Mouse (Mus musculus) layer of hippocampus, adult 9-10 months (tissue): Measurements from ENCODE around the gene Zfp667.
"Not testable (repeated sequence)": the region's sequence is repeated elsewhere in the genome, so short reads cannot be mapped to it uniquely, and the experiment has no call there.

Experiments used
- DNase-seq: peaks from one replicate; pipeline ENCODE4 v3.0.0; 2022; ENCODE audit warnings: low spot score

Zfp667 gene

GRCm38 (mm10) chr7:6285842-6286705 lies at the start of gene Zfp667:
TSS of gene Zfp667 (plus strand) at chr7:6286579.
- DNase-seq: peak; percentile 86

GRCm38 (mm10) chr7:6239787-6240186 lies 46.6 kb upstream of the Zfp667 start:
- no peak for DNase-seq

- not testable (repeated sequence) for DNase-seq
Observed at GRCm38 (mm10) chr7:6240841-6241425, 45.4 kb upstream of the Zfp667 start.

DNA sequence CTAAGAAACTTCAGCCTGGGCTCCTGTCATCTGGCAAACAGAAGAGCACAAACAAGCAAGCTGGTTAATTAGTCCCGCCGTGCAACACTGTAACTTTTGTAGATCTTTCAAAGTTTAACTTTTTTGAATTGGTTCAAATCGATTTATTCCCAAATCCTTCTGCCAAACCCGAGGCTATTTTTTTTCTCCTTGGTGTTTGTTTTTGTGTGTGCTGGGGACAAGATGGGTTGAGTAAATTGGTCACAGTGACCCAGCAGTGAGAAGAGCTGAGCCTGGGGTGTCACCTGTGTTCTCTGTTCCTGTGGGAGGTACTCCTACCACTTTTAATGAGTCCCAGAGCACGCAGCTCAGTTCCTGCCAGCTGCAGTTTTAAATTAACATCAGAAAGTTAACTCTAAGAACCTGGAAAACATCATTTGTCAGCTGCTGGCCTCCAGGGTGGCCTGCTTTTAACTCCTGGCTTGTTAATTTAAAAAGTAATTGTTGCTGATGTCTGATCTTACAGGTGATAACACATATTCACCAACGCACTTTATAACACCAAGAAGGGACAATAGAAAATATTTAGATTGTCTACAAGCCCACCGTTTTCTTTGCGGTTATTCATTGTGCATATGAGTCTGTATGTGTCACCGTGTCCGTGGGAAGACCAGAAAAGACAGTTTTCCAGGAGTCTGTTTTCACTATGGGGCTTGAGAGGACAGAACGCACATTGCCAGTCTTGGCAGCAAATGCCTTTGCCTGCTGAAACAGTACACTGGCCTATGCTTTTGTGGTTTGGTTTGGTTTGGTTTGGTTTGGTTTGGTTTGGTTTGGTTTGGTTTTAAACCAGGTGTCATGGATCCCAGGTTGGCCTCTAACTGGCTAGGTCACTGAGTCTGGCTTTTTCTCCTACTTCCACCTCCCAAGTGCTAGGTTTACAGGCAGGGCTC lies 41.8 kb upstream of the Zfp667 start:
- no peak for DNase-seq

GRCm38 (mm10) chr7:6252410-6252809 lies 34.0 kb upstream of the Zfp667 start, which contains the start of gene Epp13:
TSS of gene Epp13 (plus strand) at chr7:6252710.
- DNase-seq: no peak

GRCm38 (mm10) chr7:6254451-6254850 lies 31.9 kb upstream of the Zfp667 start:
- DNase-seq: no peak

GRCm38 (mm10) chr7:6257386-6257785 lies 29.0 kb upstream of the Zfp667 start:
- no peak for DNase-seq

DNA sequence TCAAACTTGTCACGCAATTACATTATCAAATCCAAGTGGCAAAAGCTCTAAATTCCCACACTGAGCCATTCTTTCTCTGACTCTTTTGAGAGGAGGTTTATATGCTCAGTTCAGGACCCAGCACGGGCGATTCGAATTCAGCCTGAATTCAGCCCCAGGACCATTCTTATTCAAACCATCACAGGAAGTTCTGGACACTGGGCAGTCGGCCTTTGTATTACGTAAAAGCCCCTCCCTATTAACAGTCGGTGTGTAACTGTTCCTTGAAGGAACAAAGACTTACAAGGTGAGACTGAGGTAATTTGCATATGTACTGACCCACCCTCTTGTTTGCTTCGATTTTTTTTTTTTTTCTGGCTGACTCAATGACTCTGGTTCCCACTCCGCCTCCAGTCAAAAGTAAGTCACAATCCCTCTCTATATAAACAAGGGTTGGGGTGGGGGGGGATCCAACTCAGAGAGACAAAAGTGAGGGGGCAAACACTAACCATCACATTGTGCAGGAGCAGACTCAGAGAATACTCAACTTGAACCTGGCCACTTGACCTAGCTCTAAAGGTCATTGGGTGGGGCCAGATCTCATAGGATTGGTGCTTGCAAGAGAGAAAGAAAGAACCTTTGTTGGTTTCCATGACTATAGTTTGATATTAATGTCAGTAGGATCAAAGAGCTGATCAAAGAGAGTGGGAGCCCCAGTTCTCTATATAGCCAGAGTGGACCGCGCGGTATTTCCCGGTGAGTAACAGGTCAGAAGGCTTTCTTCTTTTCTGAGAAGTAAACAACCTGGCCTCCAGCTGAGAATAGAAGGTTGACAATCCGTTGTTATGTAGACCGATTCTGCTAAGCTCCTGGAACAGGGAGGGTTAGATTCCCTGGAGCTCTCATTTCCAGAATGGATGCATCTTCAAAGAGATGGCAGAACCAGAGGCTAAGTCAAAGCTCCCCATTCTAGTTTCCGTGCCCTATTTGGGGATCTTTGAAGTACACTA lies 27.9 kb upstream of the Zfp667 start:
- no peak for DNase-seq

DNA sequence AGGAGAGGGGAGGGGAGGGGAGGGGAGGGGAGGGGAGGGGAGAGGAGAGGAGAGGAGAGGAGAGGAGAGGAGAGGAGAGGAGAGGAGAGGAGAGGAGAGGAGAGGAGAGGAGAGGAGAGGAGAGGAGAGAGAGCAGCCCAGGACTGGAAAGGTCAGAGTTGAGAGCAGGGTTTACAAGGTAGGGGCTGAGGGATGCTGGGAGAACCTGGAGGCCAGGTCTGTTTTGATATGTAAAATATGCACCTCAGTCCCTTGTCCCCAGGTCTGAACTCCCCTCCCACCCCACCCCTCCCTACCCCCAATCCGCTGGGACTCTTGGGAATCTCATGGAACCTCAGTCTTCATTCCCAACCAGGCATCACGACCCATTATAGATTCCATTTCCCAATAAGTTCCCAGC lies 26.4 kb upstream of the Zfp667 start:
- DNase-seq: not testable (repeated sequence)

DNA sequence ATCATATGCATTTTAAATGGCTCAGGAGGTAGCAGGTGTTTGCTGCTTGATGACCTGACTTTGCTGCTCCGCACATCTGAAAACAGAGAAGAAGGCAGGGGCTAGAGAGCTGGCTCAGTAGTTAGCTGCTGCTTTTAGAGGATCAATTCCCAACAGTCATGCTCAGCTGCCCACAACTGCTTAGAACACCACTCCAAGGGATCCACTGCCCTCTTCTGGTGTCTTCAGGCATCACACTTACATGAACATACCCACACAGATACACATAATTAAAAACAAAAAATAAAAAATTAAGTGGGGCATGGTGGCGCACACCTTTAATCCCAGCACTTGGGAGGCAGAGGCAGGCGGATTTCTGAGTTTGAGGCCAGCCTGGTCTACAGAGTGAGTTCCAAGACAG lies 24.3 kb upstream of the Zfp667 start:
- no peak for DNase-seq

DNA sequence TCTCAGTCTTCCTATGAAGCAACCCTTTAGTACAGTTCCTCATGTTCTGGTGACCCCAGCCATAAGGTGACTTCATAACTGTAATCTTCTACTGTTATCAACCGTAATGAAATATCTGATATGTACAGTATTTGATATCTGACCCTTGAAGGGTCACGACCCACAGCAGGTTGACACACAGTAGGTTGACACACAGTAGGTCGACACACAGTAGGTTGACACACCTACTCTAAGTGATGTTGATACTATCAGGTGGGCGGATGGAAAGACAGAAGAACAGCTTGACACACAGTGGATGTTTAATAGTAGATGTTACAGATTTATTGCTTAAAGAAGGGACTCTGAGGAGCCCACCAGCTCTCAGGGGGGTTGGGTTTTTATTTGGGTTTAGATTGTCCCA lies 23.4 kb upstream of the Zfp667 start:
- DNase-seq: no peak

DNA sequence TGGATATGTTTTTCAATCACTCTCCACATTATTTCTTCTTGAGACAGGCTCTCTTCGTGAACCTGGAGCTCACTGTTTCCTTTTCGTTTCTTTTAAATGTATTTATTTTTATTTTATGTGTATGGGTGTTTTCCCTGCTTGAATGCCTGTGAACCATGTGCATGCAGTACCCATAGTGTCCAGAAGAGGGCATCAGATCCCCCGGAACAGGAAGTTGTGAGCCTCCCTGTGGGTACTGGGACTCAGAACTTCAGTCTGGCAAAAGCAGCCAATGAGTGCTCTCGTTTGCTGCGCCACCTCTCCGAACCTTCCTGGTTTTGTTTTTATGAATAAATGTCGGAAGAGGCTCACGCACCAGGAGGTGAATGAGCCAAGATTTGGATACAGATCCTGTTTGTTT lies 20.7 kb upstream of the Zfp667 start:
- no peak for DNase-seq

DNA sequence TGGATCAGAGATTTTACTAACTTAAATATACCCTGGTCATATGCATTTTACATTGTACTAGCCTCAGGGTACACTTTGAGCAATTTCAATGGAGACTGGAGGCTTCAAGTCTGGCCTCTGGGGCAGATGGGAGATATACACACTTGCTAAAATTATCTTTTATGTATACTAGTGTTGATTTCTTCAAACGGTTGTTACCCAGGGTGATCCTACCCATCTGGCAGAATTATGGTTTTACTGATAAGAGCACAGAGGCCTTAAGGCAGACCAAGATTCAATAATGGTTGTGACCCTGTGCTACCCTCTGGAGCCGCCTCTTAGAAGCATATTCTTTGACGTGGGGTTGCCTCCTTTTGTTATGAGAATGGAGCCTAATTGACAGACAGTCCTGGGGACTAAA lies 8.5 kb upstream of the Zfp667 start:
- DNase-seq: no peak

GRCm38 (mm10) chr7:6282749-6283148 lies 3.6 kb upstream of the Zfp667 start:
- peak; percentile 86 for DNase-seq

- peak; percentile 75 for DNase-seq
Observed at GRCm38 (mm10) chr7:6283451-6284075, 2.8 kb upstream of the Zfp667 start.

DNA sequence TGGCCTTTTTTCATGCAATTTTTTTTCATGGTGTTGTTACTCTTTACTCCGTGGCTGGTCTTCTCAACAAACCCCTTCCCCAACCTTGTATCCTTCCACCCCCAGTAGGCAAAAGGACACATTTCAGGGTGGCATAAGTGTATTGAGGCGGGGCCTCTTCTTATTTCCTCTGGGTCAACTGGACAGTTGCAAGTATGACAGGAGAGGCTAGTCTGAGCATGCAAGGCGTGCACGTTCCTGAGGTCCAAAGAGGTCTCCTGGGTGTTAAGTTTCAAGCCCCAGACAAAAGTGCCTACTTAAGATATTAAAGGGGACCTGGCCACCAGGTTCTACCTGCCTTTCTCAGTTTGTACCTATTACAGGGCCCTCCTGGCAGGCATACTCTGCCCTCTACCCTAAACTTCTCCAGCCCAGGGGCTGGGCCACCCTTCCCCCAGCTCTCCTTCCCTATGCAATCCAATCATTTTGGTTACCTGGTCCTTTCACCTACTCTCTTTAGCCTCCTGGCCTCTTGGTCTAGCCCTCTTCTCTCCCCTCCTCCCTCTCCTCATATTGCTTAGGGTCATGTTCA lies 1.9 kb upstream of the Zfp667 start:
- DNase-seq: no peak

DNA sequence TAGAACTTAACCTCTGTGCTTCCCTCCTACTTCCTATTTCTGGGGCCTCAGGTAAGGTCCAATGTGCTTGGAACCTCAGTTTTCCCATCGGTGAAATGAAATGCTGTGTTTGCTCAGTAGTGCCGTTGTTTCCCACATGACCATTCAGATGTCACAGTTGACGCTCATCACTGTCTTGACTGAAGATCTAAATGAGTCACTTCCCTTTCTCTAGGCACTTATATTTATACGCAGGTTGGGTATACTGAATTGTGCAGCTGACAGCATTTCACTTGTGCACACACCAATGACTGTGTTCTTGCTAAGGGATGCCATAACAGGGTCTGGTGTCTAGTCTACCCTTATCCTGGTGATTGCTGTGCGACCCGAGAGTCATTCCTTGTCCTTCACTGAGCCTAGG lies 1.0 kb upstream of the Zfp667 start:
- DNase-seq: no peak

DNA sequence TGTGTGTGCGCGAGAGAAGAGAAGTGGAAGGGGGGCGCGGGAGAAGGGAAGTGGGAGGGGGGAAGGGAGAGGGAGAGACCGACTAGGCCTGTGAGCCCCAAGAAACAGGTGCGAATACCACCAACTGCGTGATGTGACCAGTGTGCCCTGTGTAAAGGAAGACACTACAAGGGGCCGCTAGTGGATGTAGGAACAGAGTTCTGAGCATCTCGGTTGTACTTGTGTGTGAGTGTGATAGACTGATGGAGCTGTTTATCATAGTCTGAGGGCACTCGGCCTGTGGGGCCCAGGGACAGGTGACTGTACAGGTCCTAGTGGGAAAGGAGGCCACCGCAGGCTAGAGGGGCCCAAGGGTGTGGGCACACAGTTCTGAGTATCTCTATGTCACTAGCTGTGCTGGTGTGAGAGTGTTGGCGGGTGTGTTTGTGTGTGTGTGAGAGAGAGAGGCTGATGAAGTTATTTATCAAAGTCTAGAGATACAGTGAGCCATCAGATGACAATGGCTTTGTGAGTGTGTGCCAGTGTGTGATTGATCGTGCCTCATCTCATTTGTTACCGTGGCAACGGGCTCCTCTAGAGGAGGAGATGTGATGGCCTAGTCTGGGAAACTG lies 647 bp downstream of the Zfp667 start:
- DNase-seq: no peak

- not testable (repeated sequence) for DNase-seq
Observed at GRCm38 (mm10) chr7:6291121-6291520, 4.7 kb downstream of the Zfp667 start.

GRCm38 (mm10) chr7:6300796-6301195 lies 14.4 kb downstream of the Zfp667 start:
- not testable (repeated sequence) for DNase-seq
